Mouse (Mus musculus): Measurements from ENCODE around the gene Fcho2.

Gene Fcho2

GRCm38 (mm10) chr13:98705501-98705900 is 109.7 kb downstream of the Fcho2 start:
- DNase-seq = no peak

DNA sequence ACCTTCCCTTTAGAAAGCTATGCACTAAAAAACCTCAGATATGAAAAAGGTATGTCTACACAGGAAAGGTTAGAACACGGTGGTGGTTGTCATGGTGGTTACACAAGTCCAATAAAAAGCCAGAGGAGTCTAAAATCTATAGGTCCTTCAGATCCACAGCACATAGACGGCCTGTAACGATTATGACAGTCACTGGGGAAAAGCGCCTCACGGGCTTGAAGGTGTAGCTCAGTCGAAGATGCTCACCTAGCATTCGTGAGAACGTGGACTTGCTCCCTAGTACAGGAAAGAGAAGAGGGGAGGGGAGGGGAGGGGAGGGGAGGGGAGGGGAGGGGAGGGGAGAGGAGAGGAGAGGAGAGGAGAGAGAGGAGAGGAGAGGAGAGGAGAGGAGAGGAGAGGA is 111.5 kb downstream of the Fcho2 start:
- no peak for DNase-seq

GRCm38 (mm10) chr13:98702361-98702760 is 112.9 kb downstream of the Fcho2 start:
- DNase-seq = no peak

DNA sequence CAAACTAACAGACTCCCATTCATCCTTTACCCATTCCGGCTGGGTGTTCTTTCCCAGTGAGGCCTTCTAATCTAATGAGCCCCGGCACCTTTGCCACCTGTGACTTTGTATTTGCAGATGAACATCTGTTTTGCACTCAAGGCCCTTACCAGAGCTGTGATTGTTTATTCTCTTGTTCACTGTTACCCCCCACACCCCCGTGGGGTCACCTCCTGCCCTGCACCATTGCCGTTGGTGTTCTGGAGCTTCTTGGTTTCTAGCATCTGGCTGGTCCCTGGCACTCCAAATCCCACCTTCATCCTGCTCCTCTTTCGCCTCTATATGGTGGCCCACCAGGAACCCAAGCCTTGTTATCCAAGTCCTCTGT is 114.0 kb downstream of the Fcho2 start:
- DNase-seq = no peak

DNA sequence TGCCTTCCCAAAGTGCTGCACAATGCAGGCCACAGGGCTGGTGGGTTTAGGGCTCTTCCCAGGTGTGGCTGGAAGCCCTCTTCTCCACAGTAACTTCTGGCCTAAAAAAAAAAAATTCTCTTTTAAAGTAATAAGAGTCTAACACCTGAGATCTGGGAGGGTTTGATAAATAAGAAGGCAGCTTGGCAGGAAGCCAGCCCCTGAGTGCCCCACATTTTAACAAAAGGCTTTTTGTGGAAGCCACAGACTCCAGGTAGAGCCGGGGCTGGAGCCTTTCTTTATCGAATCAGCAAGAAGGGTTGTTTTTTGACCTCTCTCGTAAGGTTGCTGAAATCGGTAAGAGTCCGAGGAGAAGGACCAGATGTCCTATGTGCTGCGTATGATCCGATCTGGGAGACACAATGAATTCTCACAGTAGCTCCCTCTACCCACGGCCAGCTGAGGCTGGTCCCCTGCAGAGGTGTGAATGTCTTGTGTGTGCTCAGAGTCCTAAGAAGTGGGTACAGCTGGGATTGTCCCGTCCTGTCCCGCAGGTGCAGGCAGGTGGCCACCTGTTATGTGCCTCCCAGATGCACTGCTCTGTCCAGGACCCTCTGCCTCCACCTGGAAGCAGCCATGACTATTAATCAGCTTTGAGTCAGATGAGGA is 114.5 kb downstream of the Fcho2 start:
- no peak for DNase-seq

GRCm38 (mm10) chr13:98699982-98700540 is 115.2 kb downstream of the Fcho2 start:
- DNase-seq = no peak

- DNase-seq = no peak
Measured at GRCm38 (mm10) chr13:98699051-98699744, 116.1 kb downstream of the Fcho2 start.

- DNase-seq = no peak
Measured at GRCm38 (mm10) chr13:98696716-98697115, 118.5 kb downstream of the Fcho2 start.

- DNase-seq = no peak
Measured at GRCm38 (mm10) chr13:98695546-98695945, 119.7 kb downstream of the Fcho2 start.

DNA sequence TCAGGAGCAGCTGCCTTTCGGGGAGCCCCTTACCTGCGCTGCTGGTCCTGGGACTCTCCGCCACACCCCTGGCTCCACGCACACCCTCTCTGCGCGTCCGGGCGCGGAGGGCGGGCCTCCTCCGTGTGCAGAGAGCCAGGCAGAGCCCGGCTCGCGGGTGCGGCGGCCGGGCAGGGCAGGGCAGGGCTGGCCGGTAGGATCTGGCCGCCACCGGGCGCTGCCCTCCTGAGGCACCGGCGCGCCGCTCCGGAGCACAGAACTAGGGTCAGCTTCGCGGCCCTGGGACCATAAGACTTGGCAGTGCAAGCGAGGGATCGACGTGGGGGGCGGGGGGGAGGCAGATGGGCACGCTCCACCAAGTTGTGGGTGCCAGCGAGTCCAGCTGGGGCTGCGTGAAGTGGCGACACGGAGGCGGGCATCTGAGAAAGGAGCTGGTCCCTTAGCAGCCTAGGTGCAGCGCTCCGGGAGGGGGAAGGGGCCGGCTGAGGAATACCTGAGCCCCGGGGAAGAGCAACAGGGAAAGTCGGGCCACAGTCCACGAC is 120.4 kb downstream of the Fcho2 start, which contains the start of gene Tmem171:
Gene Tmem171 (minus strand): TSS at position 62 of the 542 bp plus-strand sequence.
- peak; percentile 24 for DNase-seq

- no peak for DNase-seq
Measured at GRCm38 (mm10) chr13:98693316-98693715, 121.9 kb downstream of the Fcho2 start.

- DNase-seq = no peak
Measured at GRCm38 (mm10) chr13:98691956-98692515, 123.2 kb downstream of the Fcho2 start.

DNA sequence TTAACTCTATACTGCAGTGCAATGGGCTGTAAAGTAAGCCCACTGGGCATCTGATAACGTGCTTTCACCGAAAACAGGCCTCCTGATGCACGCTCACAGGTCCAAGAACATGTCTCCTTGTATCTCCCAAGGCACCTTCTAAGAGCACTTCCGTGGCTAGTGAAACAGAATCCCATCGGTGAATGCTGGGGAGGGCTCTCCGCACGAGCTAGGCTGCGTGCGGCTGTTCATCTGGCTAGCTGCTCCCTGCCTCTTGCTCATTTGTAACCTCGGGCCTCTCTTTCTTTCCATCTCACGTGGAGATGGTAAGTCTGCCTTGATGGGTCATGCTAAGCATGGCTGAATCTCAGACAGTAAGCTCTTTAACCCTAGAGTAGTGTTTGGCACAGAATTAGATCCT is 124.4 kb downstream of the Fcho2 start:
- no peak for DNase-seq

DNA sequence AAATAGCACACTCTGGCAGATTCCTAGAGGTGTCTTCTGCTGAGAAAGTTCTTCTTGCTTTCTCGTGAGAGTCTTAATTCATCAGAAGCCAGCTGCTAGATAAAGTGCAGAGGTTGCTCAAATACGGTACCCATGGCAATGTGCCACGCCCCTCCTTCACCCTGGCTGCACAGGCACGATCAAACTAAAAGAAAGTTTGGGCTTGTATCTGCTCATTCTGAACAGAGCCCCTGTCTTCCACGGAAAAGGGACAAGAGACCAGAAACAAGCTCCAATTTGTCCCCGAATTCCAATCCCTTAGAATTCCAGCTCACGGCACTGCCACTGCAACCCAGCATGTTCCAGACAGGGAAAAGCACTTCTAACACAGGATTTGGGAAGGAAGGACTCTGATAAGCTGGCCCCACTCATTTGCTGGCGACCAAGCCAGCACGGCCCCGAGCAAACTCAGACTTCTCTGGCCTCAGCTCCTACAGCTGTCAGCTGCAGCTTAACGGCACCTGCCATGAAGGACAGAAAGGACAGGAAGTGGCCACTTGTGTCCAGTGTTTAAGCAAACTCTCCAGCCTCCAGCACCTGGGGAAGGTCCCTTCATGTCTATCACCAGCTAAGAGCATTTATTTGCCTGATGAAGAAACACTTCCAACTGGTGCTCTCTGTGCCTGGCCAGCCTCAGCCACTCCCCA is 125.5 kb downstream of the Fcho2 start:
- no peak for DNase-seq

DNA sequence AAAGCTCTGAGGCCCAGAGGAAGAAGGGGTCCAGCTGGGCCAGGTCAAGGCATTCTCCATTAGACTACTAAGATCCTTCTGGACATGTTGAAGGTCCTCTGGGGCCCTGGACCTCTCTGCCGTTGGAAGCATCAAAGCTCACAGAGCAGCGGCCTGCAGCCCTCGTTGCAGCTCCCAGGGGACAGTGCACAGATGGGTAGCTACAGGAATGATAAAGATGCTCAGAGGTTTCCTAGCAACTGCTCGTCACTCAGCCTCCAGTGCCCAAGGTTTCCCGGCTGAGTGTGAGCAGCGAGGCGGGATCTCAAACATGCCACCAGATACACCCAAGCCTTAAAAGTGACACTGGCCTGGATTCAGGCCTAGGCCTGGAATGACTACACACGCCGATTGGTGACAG is 127.3 kb downstream of the Fcho2 start:
- peak; percentile 32 for DNase-seq

DNA sequence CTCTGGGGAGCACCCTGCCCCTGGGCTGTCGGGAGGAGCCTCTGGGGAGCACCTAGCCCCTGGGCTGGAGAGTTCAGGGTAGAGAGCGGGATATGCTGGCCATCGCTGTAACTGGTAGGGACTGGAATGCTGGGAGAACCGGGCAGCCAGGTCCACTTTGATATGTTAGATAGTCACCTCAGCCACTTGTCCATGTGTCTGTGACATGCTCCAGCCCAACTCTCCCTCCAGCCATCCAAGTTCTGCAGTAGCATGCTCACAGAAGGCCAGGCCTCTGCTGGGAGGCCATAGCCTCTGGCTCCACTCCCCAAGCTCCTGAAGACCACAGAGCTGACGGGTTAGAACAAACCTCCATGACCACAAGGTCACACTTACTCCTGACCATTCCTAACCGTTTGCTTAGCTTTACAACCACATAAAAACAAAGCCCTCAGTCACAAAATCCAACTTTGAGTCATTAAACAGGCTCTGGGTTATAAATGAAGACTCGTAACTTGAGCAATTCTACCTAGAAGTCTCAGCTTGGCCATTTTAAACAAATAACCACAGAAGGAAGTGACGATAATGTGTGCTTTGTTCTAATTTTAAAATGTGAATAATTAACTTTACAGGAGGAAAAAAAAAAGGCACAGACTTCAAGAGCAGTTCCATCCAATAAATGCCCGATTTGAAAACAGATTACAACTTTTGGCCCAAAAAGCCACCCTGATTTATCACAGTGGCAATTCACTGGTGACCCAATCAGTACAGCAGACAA is 130.9 kb downstream of the Fcho2 start:
- DNase-seq = no peak

- no peak for DNase-seq
Measured at GRCm38 (mm10) chr13:98683412-98683811, 131.8 kb downstream of the Fcho2 start.

DNA sequence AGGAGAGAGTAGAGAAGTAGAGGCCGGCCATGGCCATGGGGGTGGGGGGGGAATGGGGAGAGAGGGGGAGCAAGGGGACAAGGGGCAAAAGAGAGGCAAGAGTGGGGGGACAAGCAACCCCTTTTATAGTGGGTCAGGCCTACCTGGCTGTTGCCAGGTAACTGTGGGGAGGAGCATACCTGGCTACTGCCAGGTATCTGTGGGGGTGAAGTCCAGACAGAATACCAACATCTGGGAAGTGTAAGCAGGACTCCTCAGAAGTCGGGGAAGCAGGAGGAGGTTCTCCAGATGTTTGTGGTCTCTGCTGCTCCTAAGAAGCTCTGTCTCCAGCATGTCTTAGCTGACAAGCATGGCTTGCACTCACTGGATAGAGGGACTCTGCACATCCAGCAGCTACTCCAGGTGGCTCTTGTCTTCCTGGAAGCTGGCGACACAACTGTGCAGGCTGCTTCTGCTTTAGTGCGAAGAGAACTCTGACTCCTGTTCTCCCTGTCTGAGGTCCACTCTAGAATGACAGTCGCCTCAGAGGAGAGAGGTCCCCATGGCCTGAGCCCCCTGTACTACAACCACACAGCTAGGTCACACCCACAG is 134.7 kb downstream of the Fcho2 start:
- DNase-seq = no peak

DNA sequence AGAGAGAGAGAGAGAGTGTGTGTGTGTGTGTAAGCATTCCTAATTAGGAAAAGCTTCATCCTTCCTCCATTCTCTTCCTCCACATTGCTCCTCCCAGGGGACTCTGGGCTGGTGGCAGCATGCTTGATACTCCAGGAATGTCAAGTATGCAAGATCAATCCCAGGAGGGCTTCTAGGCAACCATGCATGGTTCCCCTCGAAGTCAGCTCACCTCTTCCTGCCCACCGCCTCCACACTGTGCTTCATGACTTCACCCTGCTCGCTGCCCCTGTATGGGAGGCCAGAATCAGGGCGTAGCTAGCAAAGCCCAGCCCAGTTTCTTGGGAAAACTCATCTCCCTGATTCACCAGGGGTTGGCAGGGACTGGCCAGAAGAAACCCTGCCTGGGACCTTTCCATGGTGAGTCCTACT is 135.6 kb downstream of the Fcho2 start:
- DNase-seq = no peak

GRCm38 (mm10) chr13:98679230-98679629 is 136.0 kb downstream of the Fcho2 start:
- DNase-seq = no peak

GRCm38 (mm10) chr13:98673922-98674321 is 141.3 kb downstream of the Fcho2 start:
- DNase-seq = no peak

Data from retina, postnatal 1 day (tissue).